Mouse (Mus musculus): ENCODE data around the gene Sec14l4. TPM values are rescaled to one million over a fixed set of nuclear protein-coding genes. Genes with fewer than 3 reads are reported as not detected.

Sec14l4 gene
- polyA plus RNA-seq, 1 experiment from 2014 or later = 6.3 TPM

DNA sequence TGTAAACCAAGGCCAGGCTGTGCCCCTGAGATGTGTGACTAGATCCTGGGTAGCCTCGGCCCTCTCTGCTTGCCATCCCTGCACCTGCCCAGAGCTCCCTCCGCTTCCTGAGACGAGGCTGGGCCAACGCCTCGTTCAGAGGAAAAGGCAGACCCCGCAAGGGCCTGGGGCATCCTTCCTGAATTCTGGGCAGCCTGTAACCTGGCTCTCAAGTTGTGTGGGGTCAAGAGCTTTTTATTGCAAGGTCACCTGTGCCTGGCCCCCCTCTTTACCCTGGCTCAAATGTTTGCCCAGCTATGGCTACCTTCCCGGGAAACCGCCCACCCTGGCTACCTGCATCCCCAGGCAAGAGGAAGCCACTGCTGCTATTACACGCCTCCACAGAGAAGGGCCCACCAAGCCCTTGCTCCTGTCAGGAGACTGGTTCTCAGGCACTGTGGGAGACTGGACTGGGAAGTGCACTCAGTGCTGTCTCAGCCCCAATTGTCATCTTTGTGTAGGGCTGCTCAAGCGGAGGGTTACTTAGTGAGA, 65.9 kb downstream of the Sec14l4 start:
- Histone ChIP-seq H3K27me3 (ENCODE audit: control insufficient read depth, insufficient read depth, low read depth, low read length) (no peaks in the 10 kb centered on the region), H3K9ac (ENCODE audit: low read depth, low read length) (peak overlapping the region; percentile 72), H3K4me1 (ENCODE audit: control insufficient read depth, low read depth, low read length) (peaks cover 32% of the 10 kb centered on the region), H3K27ac (ENCODE audit: low read length) (peak overlapping the region; percentile 89), H3K4me3 (ENCODE audit: low read depth, low read length) (peak overlapping the region; percentile 72), H3K9me3 (replicated peaks; ENCODE audit: control insufficient read depth, low read length) (no peaks in the 10 kb centered on the region), H3K4me2 (ENCODE audit: low read depth, low read length) (peak overlapping the region; percentile 86), H3K36me3 (ENCODE audit: control insufficient read depth, insufficient read depth) (peaks cover 9% of the 10 kb centered on the region)
- ATAC-seq (ENCODE audit: low read depth) = no peak
- 28% methylated on average over 10 of the region's 10 CpGs for WGBS (ENCODE audit: insufficient replicate concordance)

Other genes with a start within 250 kb of the Sec14l4 start
- 0.09 and 0.12 TPM in 2 replicates for gene Osbp2, start 167.6 kb upstream of the Sec14l4 start, polyA plus RNA-seq (2015; fragmentation: Nextera tagmentation; extraction: Ambion mirVana)
- 0.06 TPM in 1 of 2 replicates, not detected in the other for gene 4921536K21Rik, start 136.4 kb upstream of the Sec14l4 start, polyA plus RNA-seq (2015; fragmentation: Nextera tagmentation; extraction: Ambion mirVana)
- 0.22 and 0.28 TPM in 2 replicates for gene Dusp18, start 136.2 kb upstream of the Sec14l4 start, polyA plus RNA-seq (2015; fragmentation: Nextera tagmentation; extraction: Ambion mirVana)
- 0.25 and 0.51 TPM in 2 replicates for gene Slc35e4, start 116.8 kb upstream of the Sec14l4 start, polyA plus RNA-seq (2015; fragmentation: Nextera tagmentation; extraction: Ambion mirVana)
- 34.8 and 37.3 TPM in 2 replicates for gene Tcn2, start 99.3 kb upstream of the Sec14l4 start, polyA plus RNA-seq (2015; fragmentation: Nextera tagmentation; extraction: Ambion mirVana)
- 32.4 and 37.9 TPM in 2 replicates for gene Pes1, start 67.5 kb upstream of the Sec14l4 start, polyA plus RNA-seq (2015; fragmentation: Nextera tagmentation; extraction: Ambion mirVana)
- gene 4930556J24Rik, start 54.7 kb upstream of the Sec14l4 start, polyA plus RNA-seq (2015; fragmentation: Nextera tagmentation; extraction: Ambion mirVana) = 0.07 and 0.12 TPM in 2 replicates
- gene Gal3st1, start 47.8 kb upstream of the Sec14l4 start, polyA plus RNA-seq (2015; fragmentation: Nextera tagmentation; extraction: Ambion mirVana) = 1.0 and 2.1 TPM in 2 replicates
- not detected in 2 replicates for gene Sec14l3, start 33.4 kb downstream of the Sec14l4 start, polyA plus RNA-seq (2015; fragmentation: Nextera tagmentation; extraction: Ambion mirVana)
- 17.9 and 19.7 TPM in 2 replicates for gene Mtfp1, start 64.0 kb downstream of the Sec14l4 start, polyA plus RNA-seq (2015; fragmentation: Nextera tagmentation; extraction: Ambion mirVana)
- 11.6 and 12.0 TPM in 2 replicates for gene Sec14l2, start 92.0 kb downstream of the Sec14l4 start, polyA plus RNA-seq (2015; fragmentation: Nextera tagmentation; extraction: Ambion mirVana)
- gene Rnf215, start 103.7 kb downstream of the Sec14l4 start, polyA plus RNA-seq (2015; fragmentation: Nextera tagmentation; extraction: Ambion mirVana) = 4.6 and 5.0 TPM in 2 replicates
- 0.39 and 0.79 TPM in 2 replicates for gene Ccdc157, start 128.8 kb downstream of the Sec14l4 start, polyA plus RNA-seq (2015; fragmentation: Nextera tagmentation; extraction: Ambion mirVana)
- gene Sf3a1, start 128.9 kb downstream of the Sec14l4 start, polyA plus RNA-seq (2015; fragmentation: Nextera tagmentation; extraction: Ambion mirVana) = 15.9 and 18.2 TPM in 2 replicates
- 6.5 and 6.6 TPM in 2 replicates for gene Tbc1d10a, start 155.3 kb downstream of the Sec14l4 start, polyA plus RNA-seq (2015; fragmentation: Nextera tagmentation; extraction: Ambion mirVana)
- 1.2 and 1.7 TPM in 2 replicates for gene Castor1, start 186.8 kb downstream of the Sec14l4 start, polyA plus RNA-seq (2015; fragmentation: Nextera tagmentation; extraction: Ambion mirVana)
- gene Osm, start 205.0 kb downstream of the Sec14l4 start, polyA plus RNA-seq (2015; fragmentation: Nextera tagmentation; extraction: Ambion mirVana) = 0.40 and 0.53 TPM in 2 replicates
- 0.02 TPM in 1 of 2 replicates, not detected in the other for gene Lif, start 226.1 kb downstream of the Sec14l4 start, polyA plus RNA-seq (2015; fragmentation: Nextera tagmentation; extraction: Ambion mirVana)